Mouse (Mus musculus): ENCODE data around the gene Wdr17.

- TF ChIP-seq CTCF (conservative IDR thresholded peaks at IDR 0.05; ENCODE audit: low read length) = peak; percentile 30
- TF ChIP-seq POU5F1 (IDR thresholded peaks at IDR 0.05; ENCODE audit: borderline replicate concordance, low read length) = no peak
Measured at GRCm38 (mm10) chr8:54829794-54830426, 57.1 kb downstream of the Wdr17 start.
